In genomic region chr7:81571108-81571940, GRCm38 (mm10) we compare ENCODE assay signal across 8 mouse cellular contexts. TPM values are rescaled to one million over a fixed set of nuclear protein-coding genes. Genes with fewer than 3 reads are reported as not detected.
A peak's percentile ranks its signal among the peaks of the same experiment; 100 is the strongest.
DNase-seq lines count a peak whose midpoint lies in the region; ATAC-seq lines count a peak whose summit lies in the region.

Gene Whamm (plus strand): TSS chr7:81571266.

- intact Hi-C loops in gastrocnemius, postnatal 14 days (cut with DNase I; ENCODE audit: low total_unique reads) = no loop called here
- intact Hi-C loops in left cerebral cortex, postnatal 10 days (cut with DNase I) = loop anchor here (5.0 to 10.0 kb wide), 4 partner anchors 94 to 224 kb away; partner anchors contain the start of genes Cpeb1, Ramac and Rps17

- DNase-seq in adrenal gland, adult (ENCODE audit: inconsistent age in 2 of 2, low spot score in 1 of 2) = peak; percentile 94 to 98
- peak; percentile 97 for DNase-seq in embryo, embryonic 10.5 days (ENCODE audit: low spot score)
- DNase-seq in gastrocnemius, postnatal 14 days = peak; percentile 92
- peak; percentile 93 to 94 for DNase-seq in left cerebral cortex, postnatal 10 days (ENCODE audit: extremely low spot score in 1 of 2, low spot score in 2 of 2)
- peak; percentile 92 for DNase-seq in right cerebral cortex, postnatal 25 days
- DNase-seq in urinary bladder, postnatal 4 days (ENCODE audit: low spot score in 2 of 2) = peak; percentile 84 to 88

- ATAC-seq in inflammation-experienced regulatory T-cells, adult 6 months = peak; percentile 98
- ATAC-seq in megakaryocyte-erythroid progenitor cell, adult 5-6 weeks (replicated peaks; ENCODE audit: low FRiP score, low TSS enrichment, poor library complexity, severe bottlenecking) = peak; percentile 97

RNA-seq across cellular contexts. Expression of gene Whamm, which starts in this region (rescaled TPM):
- 1 to 10 TPM; 4.8 to 5.7 TPM for total RNA-seq in gastrocnemius, postnatal 14 days (2021)
- 1 to 10 TPM; 3.4 to 8.1 (median 5.2) TPM for polyA plus RNA-seq in inflammation-experienced regulatory T-cells, adult 6 months (2017; shearing (Covaris generic))
- 10 to 100 TPM; 15.5 to 17.4 TPM for total RNA-seq in left cerebral cortex, postnatal 10 days (2021)
- 13.5 and 21.5 TPM in 2 replicates for total RNA-seq in megakaryocyte-erythroid progenitor cell, adult 5-6 weeks (2014; fragmentation: Nextera tagmentation)
- total RNA-seq in megakaryocyte-erythroid progenitor cell, adult 5-6 weeks (2017) = 17.7 and 33.8 TPM in 2 replicates

Comparison
In these comparisons a context has a peak if more than half of its experiments do, and no peak if none do; other contexts are left out.
1. Peak in every context shown above with its lines: DNase-seq and ATAC-seq.